Mouse (Mus musculus) monocyte, adult 2 months (primary cell): ENCODE data around the gene Treml4.

Experiments used
- DNase-seq, 2 experiments: peaks; one replicate each; pipeline ENCODE4 v3.0.0; 2022; ENCODE audit warnings: low spot score in 2 of 2, low read depth in 1 of 2

Treml4 gene

GRCm38 (mm10) chr17:48274098-48274497, 10.0 kb downstream of the Treml4 start:
- no peak for DNase-seq

GRCm38 (mm10) chr17:48274885-48275284, 10.8 kb downstream of the Treml4 start:
- DNase-seq, result peak; percentile 50 to 70

- no peak for DNase-seq
Observed at GRCm38 (mm10) chr17:48275736-48276135, 11.6 kb downstream of the Treml4 start.

GRCm38 (mm10) chr17:48278381-48278780, 14.3 kb downstream of the Treml4 start:
- DNase-seq, result no peak

GRCm38 (mm10) chr17:48279002-48279401, 14.9 kb downstream of the Treml4 start:
- DNase-seq, result no peak

GRCm38 (mm10) chr17:48280943-48281738, 17.0 kb downstream of the Treml4 start:
- no peak for DNase-seq

GRCm38 (mm10) chr17:48281739-48282085, 17.6 kb downstream of the Treml4 start:
- DNase-seq, result no peak

GRCm38 (mm10) chr17:48286765-48287164, 22.7 kb downstream of the Treml4 start:
- no peak for DNase-seq

GRCm38 (mm10) chr17:48287276-48287675, 23.2 kb downstream of the Treml4 start:
- no peak for DNase-seq

GRCm38 (mm10) chr17:48293500-48294194, 29.6 kb downstream of the Treml4 start:
- DNase-seq, result no peak

- DNase-seq, result no peak
Observed at GRCm38 (mm10) chr17:48299203-48299602, 35.1 kb downstream of the Treml4 start, which contains the start of gene Treml2. Gene Treml2 (plus strand): TSS chr17:48299498.

- no peak for DNase-seq
Observed at GRCm38 (mm10) chr17:48299756-48300155, 35.7 kb downstream of the Treml4 start.

- peak; percentile 57 to 71 for DNase-seq
Observed at GRCm38 (mm10) chr17:48300199-48300598, 36.1 kb downstream of the Treml4 start.

GRCm38 (mm10) chr17:48300861-48301260, 36.8 kb downstream of the Treml4 start:
- DNase-seq, result peak in 1 of 2 experiments; percentile 31

- no peak for DNase-seq
Observed at GRCm38 (mm10) chr17:48301792-48302191, 37.7 kb downstream of the Treml4 start.

- DNase-seq, result no peak
Observed at GRCm38 (mm10) chr17:48312124-48312523, 48.0 kb downstream of the Treml4 start.

GRCm38 (mm10) chr17:48315905-48316579, 51.9 kb downstream of the Treml4 start, which contains the start of gene B430306N03Rik:
Gene B430306N03Rik (plus strand): TSS chr17:48316141.
- peak; percentile 42 to 48 for DNase-seq

GRCm38 (mm10) chr17:48318686-48319085, 54.6 kb downstream of the Treml4 start:
- DNase-seq, result no peak

- no peak for DNase-seq
Observed at GRCm38 (mm10) chr17:48321279-48321678, 57.2 kb downstream of the Treml4 start.

GRCm38 (mm10) chr17:48323236-48323635, 59.1 kb downstream of the Treml4 start:
- no peak for DNase-seq

- peak in 1 of 2 experiments; percentile 58 for DNase-seq
Observed at GRCm38 (mm10) chr17:48324258-48324657, 60.2 kb downstream of the Treml4 start.
